In genomic region chr15:85599887-85600695, GRCm38 (mm10) we compare ENCODE assay signal across 7 mouse cellular contexts. TPM values are rescaled to one million over a fixed set of nuclear protein-coding genes. Genes with fewer than 3 reads are reported as not detected.
DNase-seq lines count a peak whose midpoint lies in the region; ATAC-seq and TF ChIP-seq lines count a peak whose summit lies in the region.

No protein-coding gene starts in this region.

- no peak overlapping the region for H3K4me2 ChIP-seq in hindbrain, postnatal 0 days (ENCODE audit: low read depth, low read length)
- H3K4me2 ChIP-seq in liver, embryonic 14.5 days (ENCODE audit: low read depth): no peak overlapping the region

- H3K9ac ChIP-seq in hindbrain, postnatal 0 days (replicated peaks; ENCODE audit: low read length): no peak overlapping the region
- H3K9ac ChIP-seq in liver, embryonic 14.5 days (replicated peaks): no peak overlapping the region

- H3K4me1 ChIP-seq in hindbrain, postnatal 0 days (ENCODE audit: insufficient read depth, low read length): no peaks in the 10 kb centered on the region
- no peaks in the 10 kb centered on the region for H3K4me1 ChIP-seq in liver, embryonic 14.5 days (replicated peaks; ENCODE audit: control insufficient read depth in 2 of 2, insufficient read depth in 2 of 2, low read length in 1 of 2)

- no peaks in the 10 kb centered on the region for H3K9me3 ChIP-seq in hindbrain, postnatal 0 days (ENCODE audit: low read length)
- no peaks in the 10 kb centered on the region for H3K9me3 ChIP-seq in liver, embryonic 14.5 days (ENCODE audit: control insufficient read depth, low read length)

- no peak for TF ChIP-seq EP300 in liver, embryonic 14.5 days (IDR thresholded peaks at IDR 0.05; ENCODE audit: low read depth)

- H3K4me3 ChIP-seq in hindbrain, postnatal 0 days (ENCODE audit: low read length): no peak overlapping the region
- no peak overlapping the region for H3K4me3 ChIP-seq in liver, embryonic 14.5 days (ENCODE audit: insufficient read depth in 1 of 2, low read depth in 2 of 2, low read length in 2 of 2)

- no peaks in the 10 kb centered on the region for H3K36me3 ChIP-seq in hindbrain, postnatal 0 days (ENCODE audit: insufficient read depth, low read length)
- no peaks in the 10 kb centered on the region for H3K36me3 ChIP-seq in liver, embryonic 14.5 days (replicated peaks; ENCODE audit: control insufficient read depth, insufficient read depth, low read depth)

- no peak for TF ChIP-seq CTCF in hindbrain, postnatal 0 days (IDR thresholded peaks at IDR 0.05; ENCODE audit: low read depth)
- no peak for TF ChIP-seq CTCF in liver, embryonic 14.5 days (IDR thresholded peaks at IDR 0.05; ENCODE audit: low read depth)

- peak; percentile 72 for DNase-seq in right cerebral cortex, postnatal 14 days
- no peak for DNase-seq in right cerebral cortex, adult 2 months (ENCODE audit: low spot score in 2 of 2)
- peak; percentile 94 for DNase-seq in adrenal gland, adult 8-10 months
- DNase-seq in gastrocnemius, postnatal 10 days: peak; percentile 91
- DNase-seq in hindbrain, postnatal 0 days (ENCODE audit: low spot score): peak; percentile 47
- DNase-seq in liver, embryonic 14.5 days (ENCODE audit: low read depth in 3 of 3, low spot score in 3 of 3): no peak
- DNase-seq in ovary, postnatal 36 days (ENCODE audit: low spot score): peak; percentile 70

- H3K27me3 ChIP-seq in hindbrain, postnatal 0 days (ENCODE audit: insufficient read depth, low read length): no peaks in the 10 kb centered on the region
- no peaks in the 10 kb centered on the region for H3K27me3 ChIP-seq in liver, embryonic 14.5 days (ENCODE audit: control insufficient read depth, insufficient read depth, low read length)

- WGBS in hindbrain, postnatal 0 days: 23% methylated on average over 18 of the region's 18 CpGs
- 16% methylated on average over 18 of the region's 18 CpGs for WGBS in liver, embryonic 14.5 days (ENCODE audit: insufficient replicate concordance)

- no peak overlapping the region for H3K27ac ChIP-seq in hindbrain, postnatal 0 days
- no peak overlapping the region for H3K27ac ChIP-seq in liver, embryonic 14.5 days

- ATAC-seq in hindbrain, postnatal 0 days: peak; percentile 52; the same call in 1 of the 2 replicates
- ATAC-seq in liver, embryonic 14.5 days (ENCODE audit: insufficient read depth): peak; percentile 52; the same call in 1 of the 2 replicates

RNA-seq across cellular contexts. Expression of gene Wnt7b, which starts 17.8 kb away (rescaled TPM):
- 1 to 10 TPM in 2 of 4 experiments, under 1 TPM in 2; 0.65 to 1.1 (median 0.85) TPM for total RNA-seq in adrenal gland, adult 8-10 months (2022)
- total RNA-seq in gastrocnemius, postnatal 10 days (2021): under 1 TPM; 0.07 to 0.16 TPM
- 56.6 and 63.1 TPM in 2 replicates for total RNA-seq in hindbrain, postnatal 0 days (2014; rRNA removed)
- 26.0 and 27.2 TPM in 2 replicates for polyA plus RNA-seq in hindbrain, postnatal 0 days (2015; fragmentation: Nextera tagmentation; extraction: Ambion mirVana)
- 0.08 and 0.19 TPM in 2 replicates for polyA plus RNA-seq in liver, embryonic 14.5 days (2012; rRNA removed)
- 0.03 and 0.29 TPM in 2 replicates for polyA plus RNA-seq in liver, embryonic 14.5 days (2014; fragmentation: Nextera tagmentation; extraction: Ambion mirVana)

Comparison
In these comparisons a context has a peak if more than half of its experiments do, and no peak if none do; other contexts are left out.
1. DNase-seq: peak in right cerebral cortex, postnatal 14 days (single experiment), adrenal gland, adult 8-10 months (single experiment), gastrocnemius, postnatal 10 days (single experiment), hindbrain, postnatal 0 days (single experiment) and ovary, postnatal 36 days (single experiment); none in right cerebral cortex, adult 2 months (0 of 2) and liver, embryonic 14.5 days (0 of 3).
2. RNA of gene Wnt7b, which starts 17.8 kb away (total RNA-seq): 56.6 to 63.1 TPM in hindbrain, postnatal 0 days; 0.65 to 1.1 TPM in adrenal gland, adult 8-10 months and 0.07 to 0.16 TPM in gastrocnemius, postnatal 10 days; every median in the first group is over 10 times any median in the second.